Mouse (Mus musculus): Measurements from ENCODE around the gene Gm20388.

The Gm20388 gene

GRCm38 (mm10) chr8:122357641-122358040 is 2447.0 kb downstream of the Gm20388 start:
- no peak for DNase-seq (ENCODE audit: low spot score)

GRCm38 (mm10) chr8:122359111-122359775 is 2448.6 kb downstream of the Gm20388 start:
- no peak for DNase-seq (ENCODE audit: low spot score)

- no peak for DNase-seq (ENCODE audit: low spot score)
Measured at GRCm38 (mm10) chr8:122360696-122361416, 2450.2 kb downstream of the Gm20388 start, which contains the start of gene Trhr2. Gene Trhr2 (minus strand): TSS chr8:122360746.

- no peak for DNase-seq (ENCODE audit: low spot score)
Measured at GRCm38 (mm10) chr8:122362271-122362670, 2451.6 kb downstream of the Gm20388 start.

GRCm38 (mm10) chr8:122362967-122363366 is 2452.3 kb downstream of the Gm20388 start:
- no peak for DNase-seq (ENCODE audit: low spot score)

GRCm38 (mm10) chr8:122368494-122368893 is 2457.9 kb downstream of the Gm20388 start:
- no peak for DNase-seq (ENCODE audit: low spot score)

- DNase-seq (ENCODE audit: low spot score): peak; percentile 66
Measured at GRCm38 (mm10) chr8:122369665-122370064, 2459.0 kb downstream of the Gm20388 start.

DNA sequence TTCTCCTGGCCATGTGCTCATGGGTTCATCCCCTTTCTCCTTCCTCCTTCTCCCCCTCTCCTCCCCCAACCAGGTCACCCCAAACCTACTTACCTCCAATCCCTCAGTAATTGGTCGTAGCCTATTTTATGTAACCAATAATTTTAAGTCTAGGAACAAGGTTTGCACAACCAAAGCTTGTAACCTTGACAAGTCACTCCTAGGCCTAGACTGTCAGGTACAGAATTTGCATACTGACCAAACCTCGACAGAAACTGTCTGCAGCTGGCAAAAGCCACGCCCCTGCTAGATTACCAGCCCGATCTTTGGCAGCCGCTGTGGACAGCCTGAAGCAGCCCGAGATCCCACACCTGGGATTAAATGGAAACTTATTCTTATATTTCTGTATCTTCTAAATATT is 2461.1 kb downstream of the Gm20388 start:
- no peak for DNase-seq (ENCODE audit: low spot score)

DNA sequence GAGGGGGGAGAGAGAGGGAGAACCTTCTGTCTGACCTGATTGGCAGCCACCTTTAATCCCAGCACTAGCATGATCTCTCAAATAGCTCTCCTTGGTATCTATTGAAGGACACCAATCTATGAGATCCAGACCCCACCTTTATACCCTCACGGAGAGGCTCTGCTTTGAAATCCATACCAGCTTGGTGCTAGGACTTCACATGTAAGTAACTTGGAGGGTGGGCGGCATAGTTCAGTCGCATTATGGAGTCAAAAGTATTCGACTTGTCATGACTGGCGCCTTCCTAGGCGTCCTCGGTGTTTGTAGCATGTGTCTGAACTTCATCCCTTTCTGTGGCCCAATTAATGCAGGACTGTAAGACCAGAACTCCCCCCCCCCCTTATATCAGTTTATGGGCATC is 2464.7 kb downstream of the Gm20388 start:
- no peak for DNase-seq (ENCODE audit: low spot score)

GRCm38 (mm10) chr8:122375751-122376364 is 2465.2 kb downstream of the Gm20388 start:
- no peak for DNase-seq (ENCODE audit: low spot score)

GRCm38 (mm10) chr8:122376365-122377231 is 2466.0 kb downstream of the Gm20388 start, which contains the start of gene Zc3h18:
Gene Zc3h18 (plus strand): TSS chr8:122376609.
- DNase-seq (ENCODE audit: low spot score): peak; percentile 100

DNA sequence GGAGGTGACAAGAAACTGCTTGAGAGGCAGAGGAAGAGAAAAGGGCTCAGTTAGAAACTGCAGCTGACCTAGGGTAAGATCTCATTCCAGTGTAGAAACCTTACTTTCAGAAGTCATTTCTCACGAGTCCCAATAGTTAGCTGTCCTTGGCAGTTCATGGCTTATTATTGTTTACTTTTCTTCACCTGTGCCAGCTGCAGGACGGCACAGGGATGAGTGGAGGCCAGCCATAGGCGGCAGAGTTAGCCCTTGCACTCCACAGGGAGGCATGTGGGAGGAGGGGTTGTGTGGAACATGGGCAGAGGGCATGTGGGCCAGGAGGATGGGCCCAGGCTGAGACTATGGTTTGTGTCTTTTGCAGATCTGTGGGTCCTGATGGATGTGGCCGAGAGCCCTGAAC is 2472.4 kb downstream of the Gm20388 start:
- DNase-seq (ENCODE audit: low spot score): no peak

DNA sequence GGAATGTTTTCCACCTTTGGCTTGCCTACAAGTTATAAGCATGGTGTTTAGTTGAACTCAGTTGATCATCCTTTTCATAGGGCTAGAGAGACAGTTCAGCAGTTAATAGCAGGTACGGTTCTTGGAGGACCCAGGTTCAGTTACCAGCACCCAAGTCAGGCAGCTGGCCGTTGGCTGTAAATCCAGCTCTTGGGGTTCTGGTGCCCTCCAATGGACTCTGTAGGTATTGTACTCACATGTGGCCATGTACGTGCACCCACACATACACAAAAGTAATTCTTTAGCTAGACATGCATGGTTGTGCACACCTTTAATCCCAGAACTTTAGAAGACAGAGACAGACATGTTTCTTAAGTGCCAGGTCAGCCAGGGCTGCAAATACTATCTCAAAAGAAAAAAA is 2478.7 kb downstream of the Gm20388 start:
- no peak for DNase-seq (ENCODE audit: low spot score)

GRCm38 (mm10) chr8:122390758-122391157 is 2480.1 kb downstream of the Gm20388 start:
- no peak for DNase-seq (ENCODE audit: low spot score)

GRCm38 (mm10) chr8:122393717-122394116 is 2483.1 kb downstream of the Gm20388 start:
- no peak for DNase-seq (ENCODE audit: low spot score)

DNA sequence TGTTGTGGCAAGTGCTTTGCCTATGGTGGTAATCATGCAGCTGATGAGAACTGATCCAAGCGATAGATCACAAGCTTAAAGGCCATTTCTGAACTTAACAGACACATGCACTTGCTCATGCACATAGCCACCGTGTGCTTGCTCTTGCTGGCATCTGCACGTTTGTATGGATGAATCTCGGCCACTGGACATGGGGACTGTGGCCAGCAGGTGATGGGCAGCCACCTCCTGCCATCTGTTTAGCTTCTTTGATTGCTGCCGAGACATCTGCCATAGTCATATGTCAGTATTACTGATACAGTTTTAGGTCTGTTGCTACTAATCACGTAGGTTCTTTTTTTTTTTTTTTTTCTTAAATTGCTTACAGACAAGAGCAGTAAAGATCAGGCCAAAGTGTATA is 2484.7 kb downstream of the Gm20388 start:
- no peak for DNase-seq (ENCODE audit: low spot score)

DNA sequence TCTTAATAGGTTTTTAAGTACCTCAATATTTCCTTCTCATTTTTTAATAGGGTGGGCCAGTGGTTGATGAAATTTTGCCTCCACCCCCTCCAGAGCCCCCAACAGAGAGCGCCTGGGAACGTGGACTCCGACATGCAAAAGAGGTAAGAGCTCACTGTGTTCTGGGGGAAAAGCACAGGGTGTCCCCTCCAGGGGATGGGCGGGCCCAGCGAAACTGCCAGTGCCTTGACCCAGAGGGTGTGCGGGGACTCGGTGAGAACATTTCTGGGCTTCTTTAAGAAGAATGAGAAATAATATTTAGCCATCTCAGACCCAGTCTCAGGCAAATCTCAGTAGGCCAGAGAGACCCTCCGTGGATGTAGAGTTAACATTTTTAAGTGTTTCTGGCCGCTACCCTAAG is 2487.5 kb downstream of the Gm20388 start:
- no peak for DNase-seq (ENCODE audit: low spot score)

DNA sequence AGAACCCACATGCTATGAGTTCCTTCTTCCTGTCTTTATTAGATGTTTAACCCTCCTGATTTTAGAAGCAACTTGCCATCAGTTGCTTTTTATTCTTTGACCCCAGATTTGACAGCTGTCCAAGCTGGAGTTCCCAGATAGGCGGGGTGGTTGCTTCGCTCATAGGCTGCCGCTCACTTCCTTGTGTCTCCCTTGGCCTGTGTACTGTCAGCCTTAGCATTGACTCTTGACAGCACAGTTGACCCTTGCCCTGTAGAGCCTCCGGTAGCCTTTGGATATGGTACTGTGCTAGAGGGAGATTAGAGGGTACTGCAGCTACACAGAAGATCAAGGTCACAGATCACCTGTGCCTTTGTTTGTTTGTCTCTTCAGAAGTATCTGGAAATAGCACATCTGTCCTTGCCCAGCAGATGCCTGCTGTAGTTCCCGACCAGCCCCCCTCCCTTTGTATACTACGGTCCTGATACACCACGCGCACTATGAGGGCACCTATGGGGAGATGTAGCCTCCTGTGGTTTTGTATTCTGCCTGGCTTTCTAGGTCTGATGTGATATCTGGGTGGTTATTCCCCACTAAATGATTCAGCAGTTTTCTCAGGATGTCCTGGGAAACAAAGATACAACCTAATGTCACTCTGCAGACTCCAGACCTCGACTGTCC is 2494.6 kb downstream of the Gm20388 start:
- DNase-seq (ENCODE audit: low spot score): no peak

DNA sequence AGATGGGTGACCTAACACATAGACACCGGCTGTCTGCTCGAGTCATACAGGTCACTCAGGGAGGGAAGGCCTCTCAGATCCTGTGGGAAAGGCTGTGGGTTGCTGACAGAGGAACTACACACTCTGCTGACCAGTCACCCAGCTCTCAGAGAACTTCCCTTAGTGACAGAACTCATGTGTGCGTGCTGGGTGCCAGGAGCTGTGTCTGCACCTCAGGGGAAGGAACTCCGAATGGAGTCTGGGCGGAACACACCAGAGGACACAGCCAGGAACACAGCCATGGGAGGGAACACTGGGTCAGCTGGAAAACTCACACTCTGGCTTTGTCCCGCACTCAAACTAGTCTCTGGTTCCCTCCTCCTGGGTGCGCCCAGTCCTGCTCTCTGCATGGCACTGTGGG is 2497.0 kb downstream of the Gm20388 start:
- no peak for DNase-seq (ENCODE audit: low spot score)

DNA sequence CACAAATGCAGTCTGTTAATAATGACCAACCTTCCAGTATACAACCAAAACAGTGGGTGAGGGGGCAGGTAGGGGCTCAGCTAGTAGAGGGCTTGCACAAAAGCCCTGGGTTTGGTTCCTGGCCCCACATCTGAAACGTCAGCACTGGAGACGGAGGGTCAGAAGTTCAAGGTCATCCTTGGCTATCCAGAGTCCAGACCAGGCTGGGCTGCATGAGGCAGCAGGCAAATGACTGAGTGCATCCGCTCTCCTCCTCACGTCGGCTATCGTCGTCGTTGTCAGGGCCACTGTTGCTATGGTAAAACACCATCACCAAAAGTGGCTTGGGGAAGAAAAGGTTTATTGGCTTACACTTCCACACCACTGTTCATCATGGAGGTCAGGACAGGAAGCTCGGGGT is 2503.7 kb downstream of the Gm20388 start:
- no peak for DNase-seq (ENCODE audit: low spot score)

GRCm38 (mm10) chr8:122415554-122415953 is 2504.9 kb downstream of the Gm20388 start:
- no peak for DNase-seq (ENCODE audit: low spot score)
